Mouse (Mus musculus) CH12F3 (cell line): ENCODE results near the gene G430095P16Rik.

ENCODE experiments used
- in situ Hi-C: fragments of 300-500 bp; cut with MboI; formaldehyde crosslinking; loops from 2 replicates; pipeline ENCODE4 v1.14.3; 2020; ENCODE audit warnings: low sequenced_read_pairs

The G430095P16Rik gene

GRCm38 (mm10) chr8:84722850-84723570 is at the start of gene G430095P16Rik:
Gene G430095P16Rik, plus strand, starts transcription at chr8:84723007.
- in situ Hi-C loops = no loop called here

- in situ Hi-C loops = no loop called here
Observed at GRCm38 (mm10) chr8:84677305-84677704, 45.5 kb upstream of the G430095P16Rik start.

GRCm38 (mm10) chr8:84681476-84681875 is 41.3 kb upstream of the G430095P16Rik start:
- in situ Hi-C loops = no loop called here

- in situ Hi-C loops = no loop called here
Observed at GRCm38 (mm10) chr8:84682257-84682656, 40.5 kb upstream of the G430095P16Rik start.

GRCm38 (mm10) chr8:84684537-84684936 is 38.3 kb upstream of the G430095P16Rik start:
- in situ Hi-C loops = no loop called here

- in situ Hi-C loops = no loop called here
Observed at GRCm38 (mm10) chr8:84686191-84687002, 36.4 kb upstream of the G430095P16Rik start, which contains the start of gene Trmt1. Gene Trmt1, plus strand, starts transcription at chr8:84686307.

- in situ Hi-C loops = no loop called here
Observed at GRCm38 (mm10) chr8:84687003-84687704, 35.7 kb upstream of the G430095P16Rik start.

GRCm38 (mm10) chr8:84687705-84688100 is 35.1 kb upstream of the G430095P16Rik start, which contains the start of gene Nacc1:
Gene Nacc1, minus strand, starts transcription at chr8:84687862.
- in situ Hi-C loops = no loop called here

- in situ Hi-C loops = no loop called here
Observed at GRCm38 (mm10) chr8:84689091-84689915, 33.5 kb upstream of the G430095P16Rik start.

GRCm38 (mm10) chr8:84693332-84693731 is 29.5 kb upstream of the G430095P16Rik start:
- in situ Hi-C loops = no loop called here

GRCm38 (mm10) chr8:84695140-84695539 is 27.7 kb upstream of the G430095P16Rik start:
- in situ Hi-C loops = no loop called here

GRCm38 (mm10) chr8:84697166-84698130 is 25.4 kb upstream of the G430095P16Rik start:
- in situ Hi-C loops = no loop called here

GRCm38 (mm10) chr8:84698288-84698687 is 24.5 kb upstream of the G430095P16Rik start:
- in situ Hi-C loops = no loop called here

GRCm38 (mm10) chr8:84698929-84699401 is 23.8 kb upstream of the G430095P16Rik start:
- in situ Hi-C loops = no loop called here

GRCm38 (mm10) chr8:84699861-84700322 is 22.9 kb upstream of the G430095P16Rik start:
- in situ Hi-C loops = no loop called here

GRCm38 (mm10) chr8:84700526-84700925 is 22.3 kb upstream of the G430095P16Rik start:
- in situ Hi-C loops = no loop called here

GRCm38 (mm10) chr8:84700941-84701911 is 21.6 kb upstream of the G430095P16Rik start, which contains the start of gene Lyl1:
Gene Lyl1, plus strand, starts transcription at chr8:84701457.
- in situ Hi-C loops = no loop called here

- in situ Hi-C loops = no loop called here
Observed at GRCm38 (mm10) chr8:84702561-84702960, 20.2 kb upstream of the G430095P16Rik start.
